Mouse (Mus musculus) lung, postnatal 25 days (tissue): ENCODE data around the gene Daam2.

ENCODE experiments used
- DNase-seq: peaks from one replicate; pipeline ENCODE4 v3.0.0; 2022; ENCODE audit warnings: low spot score

The Daam2 gene

DNA sequence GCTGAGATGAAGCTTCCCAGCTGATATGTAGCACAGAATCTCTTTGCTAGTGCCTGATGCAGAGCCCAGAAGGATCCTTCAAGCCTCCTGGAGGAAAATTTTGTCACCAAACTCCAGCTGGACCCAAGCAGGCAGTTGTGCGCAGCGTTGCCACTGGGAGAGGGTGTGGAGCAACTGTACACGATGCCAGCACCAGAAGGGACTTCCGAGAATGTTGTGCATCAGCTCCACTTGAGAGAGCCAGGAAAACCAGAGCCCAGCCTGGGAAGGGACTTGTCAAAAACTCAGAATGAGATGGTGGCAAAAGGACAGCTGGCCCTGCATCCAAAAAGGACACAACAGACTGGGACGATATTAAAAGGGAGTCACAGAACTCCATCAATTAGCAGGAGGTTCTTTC is 32.5 kb downstream of the Daam2 start:
- DNase-seq = no peak

DNA sequence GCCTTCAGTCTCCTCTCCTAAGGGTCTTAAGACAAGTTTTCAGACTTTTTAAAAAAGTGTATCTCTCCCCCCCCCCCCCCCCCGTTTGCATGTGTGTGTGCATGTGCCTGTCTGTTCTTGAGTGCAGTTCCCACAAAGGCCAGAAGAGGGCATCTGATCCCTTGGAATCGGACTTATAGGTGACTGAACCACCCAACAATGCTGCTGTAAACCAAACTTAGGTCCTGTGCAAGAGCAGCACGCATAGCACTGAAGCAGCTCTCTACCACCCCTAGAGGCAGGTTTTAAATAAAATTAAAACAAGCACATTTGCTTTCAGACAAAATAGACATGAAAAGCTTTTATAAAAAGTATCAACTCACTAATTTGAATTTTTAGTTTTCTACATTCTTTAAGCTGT is 33.9 kb downstream of the Daam2 start:
- DNase-seq = peak; percentile 37

DNA sequence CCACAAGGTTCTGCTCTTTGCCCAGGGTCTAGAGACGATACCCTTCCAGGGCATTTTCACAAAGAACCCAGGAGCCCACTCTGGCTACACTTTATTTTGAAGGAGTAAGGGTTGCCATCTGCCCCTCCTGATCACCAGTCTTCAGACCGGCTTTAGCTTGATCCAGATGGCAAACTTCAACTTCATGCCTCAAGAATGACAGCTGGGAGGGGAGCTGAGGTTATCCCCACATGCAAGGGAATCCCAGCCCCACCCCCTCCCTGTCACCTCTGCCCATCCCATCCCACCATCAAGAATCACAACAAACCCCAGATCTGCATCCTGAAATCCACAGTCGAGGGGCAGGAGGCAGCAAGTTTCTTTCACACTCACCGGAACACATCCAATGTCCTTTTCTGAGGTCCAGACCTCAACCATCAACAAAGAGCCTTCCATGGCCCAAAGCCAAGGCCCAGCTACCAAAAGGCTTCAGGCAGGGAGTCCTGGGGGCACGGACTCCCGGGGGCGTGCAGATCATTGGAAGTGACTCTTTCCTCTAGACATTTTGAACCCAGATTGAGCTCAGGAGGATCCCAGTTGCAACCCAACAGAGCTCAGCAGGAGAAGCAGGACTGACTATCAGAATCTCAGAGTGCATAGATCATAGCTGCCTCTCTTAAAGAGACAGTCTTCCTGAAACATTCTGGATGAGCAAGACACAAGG is 35.5 kb downstream of the Daam2 start:
- DNase-seq = peak; percentile 12

DNA sequence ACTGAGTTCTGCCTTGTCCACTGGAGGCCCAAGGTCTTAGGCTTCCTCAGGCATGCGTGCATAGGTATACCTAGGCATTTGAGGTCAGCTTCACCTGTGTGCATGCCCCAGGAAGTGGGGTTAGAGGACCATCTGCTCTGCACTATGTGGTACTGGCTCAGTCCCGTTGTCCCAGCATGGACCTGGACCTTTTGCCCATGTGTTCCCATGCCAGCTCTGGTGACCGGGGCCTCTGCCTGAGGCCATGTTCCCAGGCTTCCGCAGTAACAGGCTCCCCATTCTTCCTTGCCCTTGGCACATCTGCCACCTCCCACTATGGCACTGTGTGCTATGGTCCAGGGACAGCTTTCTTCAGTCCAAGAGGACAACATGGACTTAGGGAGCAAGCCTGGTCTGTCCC is 36.1 kb downstream of the Daam2 start:
- no peak for DNase-seq

DNA sequence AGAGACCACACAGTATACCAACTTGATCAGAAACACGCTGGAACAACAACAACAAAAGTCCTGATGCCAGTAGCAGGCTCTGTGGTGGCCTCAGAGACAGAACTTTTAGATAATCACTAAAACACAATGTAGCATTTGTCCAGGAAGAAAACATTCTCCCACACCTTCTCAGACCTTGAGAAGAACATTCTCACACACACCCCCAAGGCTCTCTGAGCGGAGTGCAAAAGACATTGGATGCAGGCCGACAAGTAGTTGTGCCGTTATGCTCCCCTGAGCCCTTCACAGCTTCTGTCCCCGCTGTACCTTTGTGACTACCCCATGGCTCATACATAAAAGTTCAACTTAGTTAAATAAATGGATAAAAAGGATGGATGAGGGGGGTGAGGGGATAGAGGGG is 37.6 kb downstream of the Daam2 start:
- DNase-seq = no peak

DNA sequence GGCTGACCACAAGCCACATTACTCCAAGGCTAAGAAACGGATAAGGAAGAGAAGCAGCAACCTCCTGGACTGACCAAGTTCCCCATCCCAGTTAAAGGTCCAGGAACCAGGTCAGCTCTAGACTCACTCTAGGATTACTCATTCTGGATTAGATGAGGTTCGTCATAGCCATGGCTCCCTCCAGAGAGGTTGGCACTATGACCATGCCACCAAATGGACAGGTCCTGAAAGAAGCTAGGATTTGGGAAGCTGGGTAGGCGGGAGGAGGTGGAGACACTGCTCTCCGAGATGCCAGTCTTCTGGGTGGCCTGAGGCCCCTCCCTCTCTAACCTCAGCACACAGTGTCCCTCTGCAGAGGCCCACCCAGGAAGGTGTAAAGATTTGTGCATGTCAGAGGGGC is 38.2 kb downstream of the Daam2 start:
- no peak for DNase-seq

DNA sequence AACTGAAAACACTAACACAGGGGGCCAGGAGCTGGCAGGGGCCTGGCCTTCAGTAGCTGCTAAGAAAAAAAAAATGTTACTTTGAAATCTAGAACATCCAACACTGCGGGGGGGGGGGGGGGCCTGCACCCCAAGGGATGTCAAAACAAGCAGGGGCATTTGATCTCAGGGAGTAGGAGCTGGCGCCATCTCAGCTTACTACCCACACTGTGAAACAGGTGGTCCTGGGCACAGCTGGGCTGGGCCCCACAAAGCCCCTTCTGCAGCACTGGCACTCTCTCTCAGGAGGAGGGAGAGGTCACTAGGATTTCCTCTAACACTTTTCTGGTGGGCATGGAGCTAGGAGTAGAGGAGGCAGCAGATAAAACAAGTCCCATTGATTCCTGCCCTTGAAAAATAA is 39.6 kb downstream of the Daam2 start:
- DNase-seq = no peak

DNA sequence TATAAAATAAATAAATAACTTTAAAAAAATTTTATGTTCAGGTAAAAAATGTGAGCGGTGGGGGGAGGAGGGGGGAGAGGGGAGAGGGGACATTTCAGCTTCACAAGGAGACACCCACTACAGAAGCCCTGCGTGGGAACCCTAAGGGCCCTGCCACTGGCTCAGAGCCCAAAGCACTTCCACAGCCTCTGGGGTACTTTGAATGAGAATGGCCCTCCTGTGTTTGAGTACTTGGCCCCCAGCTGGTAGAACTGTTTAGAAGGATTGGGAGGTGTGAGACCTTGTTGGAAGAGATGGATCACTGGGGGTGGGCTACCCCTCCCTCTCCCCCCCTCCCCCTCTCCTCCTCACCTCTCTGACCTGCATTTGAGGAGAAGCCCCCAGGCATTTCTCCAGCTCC is 41.7 kb downstream of the Daam2 start:
- no peak for DNase-seq

DNA sequence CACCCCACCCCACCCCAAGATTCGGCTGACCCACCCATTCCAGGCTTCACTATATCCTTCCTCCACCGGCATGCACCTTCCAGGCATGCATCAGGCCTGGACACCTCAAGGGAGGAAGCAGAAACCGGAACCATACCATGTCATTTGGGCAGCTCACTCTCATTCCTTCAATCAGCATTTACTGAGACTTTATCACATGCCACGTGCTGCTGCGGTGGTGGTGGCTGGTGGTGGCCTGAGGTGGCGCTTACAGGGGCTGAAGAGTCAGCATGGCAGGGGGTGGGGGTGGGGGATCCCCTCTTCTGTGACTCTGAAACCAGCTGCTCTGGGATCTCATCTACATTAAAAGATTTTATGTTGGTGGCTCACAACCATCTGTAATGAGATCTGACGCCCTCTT is 42.1 kb downstream of the Daam2 start:
- DNase-seq = no peak

DNA sequence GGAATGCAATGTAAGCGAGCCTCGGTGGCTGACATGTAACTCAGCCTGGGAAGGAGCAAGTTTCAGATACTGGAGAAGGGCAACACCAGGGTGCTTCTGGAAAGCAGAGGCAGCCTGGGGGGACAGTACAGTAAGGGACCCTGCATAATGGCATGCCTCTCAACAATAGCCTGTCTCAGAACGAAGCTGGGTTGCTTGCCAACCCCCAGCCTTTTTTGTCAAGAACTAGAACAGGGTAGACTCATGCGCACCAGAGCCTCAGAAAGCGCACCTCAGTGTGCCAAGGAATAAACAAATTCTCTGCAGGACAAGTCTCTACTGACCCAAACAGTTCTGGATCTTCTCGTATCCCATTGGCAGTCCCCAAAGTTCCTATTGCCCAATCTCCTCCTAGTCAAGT is 43.5 kb downstream of the Daam2 start:
- DNase-seq = no peak

DNA sequence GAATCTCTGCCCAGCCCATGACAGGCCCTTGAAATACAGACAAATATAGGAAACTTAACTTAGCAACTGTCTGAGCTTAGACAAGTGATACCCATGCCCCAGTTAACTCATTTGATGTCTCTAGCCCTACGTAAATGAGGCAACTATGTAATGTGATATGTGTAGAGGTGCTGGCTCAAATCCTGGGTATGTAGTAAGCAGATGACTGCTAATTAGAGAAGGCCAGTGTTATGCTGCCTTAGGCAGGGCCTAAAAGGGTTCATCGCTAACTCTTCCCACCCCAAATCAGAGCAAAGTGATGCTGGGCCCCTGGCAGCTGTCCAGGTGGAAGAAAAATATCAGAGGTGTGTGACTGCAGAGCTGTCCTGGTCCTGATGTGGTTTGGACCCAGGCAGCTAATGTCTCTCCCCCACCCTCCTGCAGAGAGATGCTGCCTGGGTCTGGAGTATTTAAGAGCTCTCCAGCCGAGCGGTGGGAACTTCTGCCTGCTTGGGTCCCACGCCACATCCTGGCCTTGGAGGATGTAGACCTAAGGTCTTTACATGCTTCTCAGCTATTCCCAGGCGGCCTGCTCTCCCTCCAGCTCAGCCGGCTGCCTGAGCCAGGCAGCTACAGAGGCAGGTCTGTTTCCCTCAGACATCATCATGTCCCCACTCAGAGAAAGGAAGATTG is 44.4 kb downstream of the Daam2 start:
- DNase-seq = no peak

DNA sequence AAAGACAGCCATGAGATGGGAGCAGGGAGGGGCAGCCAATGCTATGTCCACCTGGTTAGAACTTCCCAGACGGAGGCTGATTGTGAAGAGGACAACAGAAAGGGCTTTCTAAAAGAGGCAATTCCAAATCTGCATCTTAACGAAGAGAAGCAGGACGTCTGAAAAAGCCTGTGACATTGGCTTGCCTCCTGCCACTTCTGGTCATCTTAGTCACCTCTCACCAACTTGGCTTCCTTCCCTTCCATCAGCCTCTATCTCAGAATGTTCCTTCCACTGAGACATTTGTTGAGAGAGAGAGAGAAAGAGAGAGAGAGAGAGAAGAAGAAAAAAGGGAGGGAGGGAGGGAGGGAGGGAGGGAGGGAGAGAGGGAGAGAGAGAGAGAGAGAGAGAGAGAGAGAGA is 47.1 kb downstream of the Daam2 start:
- DNase-seq = no peak

DNA sequence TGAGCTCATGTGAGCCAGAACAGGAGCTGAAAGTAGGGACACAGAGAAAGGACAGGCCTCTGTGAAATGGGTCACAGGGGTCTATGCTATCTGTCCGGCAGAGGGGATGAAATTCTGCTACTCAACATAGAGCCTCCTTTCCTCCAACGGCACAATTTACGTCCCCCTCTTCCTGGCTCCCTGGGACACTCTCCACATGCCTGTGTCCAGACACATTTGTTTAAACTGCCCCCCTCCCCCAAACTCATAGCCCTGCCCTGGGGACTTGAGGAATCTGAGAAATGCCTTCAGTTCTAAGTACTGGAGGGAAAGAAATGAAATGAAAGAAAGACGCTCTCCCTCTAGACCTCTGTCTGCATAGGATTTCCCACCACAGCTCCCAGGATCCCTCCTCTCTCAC is 48.5 kb downstream of the Daam2 start:
- DNase-seq = no peak

DNA sequence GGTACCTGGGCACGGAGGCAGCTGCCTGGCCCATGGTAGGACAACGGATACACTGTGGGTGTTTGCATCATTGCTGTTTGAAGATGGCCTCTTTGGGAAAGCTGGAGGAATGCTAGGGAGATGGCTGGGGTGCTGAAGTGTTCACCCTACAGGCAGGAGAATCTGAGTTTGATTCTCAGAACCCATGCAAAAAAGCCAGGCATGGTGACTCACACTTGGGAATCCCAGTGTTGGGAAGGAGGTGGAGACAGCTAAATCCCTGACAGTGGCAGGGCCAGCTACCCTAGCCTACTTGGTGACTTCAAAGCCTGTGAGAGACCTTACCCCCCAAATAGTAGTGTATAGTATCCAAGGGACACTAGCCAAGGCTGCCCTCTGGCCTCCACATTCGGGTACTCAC is 49.0 kb downstream of the Daam2 start:
- no peak for DNase-seq

DNA sequence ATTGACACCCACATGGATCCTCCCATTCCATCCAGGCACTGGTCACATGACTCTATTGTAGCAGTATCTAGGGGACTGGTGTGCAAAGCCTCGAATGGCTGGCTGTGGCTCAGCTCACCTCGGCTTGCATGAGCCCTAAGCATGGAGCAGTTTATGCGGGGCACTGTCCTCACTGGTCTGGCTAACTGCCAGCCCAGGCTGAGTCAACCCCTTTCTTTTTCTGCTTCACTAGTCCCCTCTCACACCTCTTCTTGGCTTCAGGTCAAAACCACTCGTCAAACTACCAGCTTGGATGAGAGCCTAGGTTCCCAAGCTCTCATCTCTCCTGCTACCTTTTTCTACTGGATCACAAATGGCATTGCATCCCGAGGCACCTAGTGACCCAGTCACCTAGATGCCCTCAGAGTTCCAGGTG is 51.5 kb downstream of the Daam2 start:
- DNase-seq = peak; percentile 8

DNA sequence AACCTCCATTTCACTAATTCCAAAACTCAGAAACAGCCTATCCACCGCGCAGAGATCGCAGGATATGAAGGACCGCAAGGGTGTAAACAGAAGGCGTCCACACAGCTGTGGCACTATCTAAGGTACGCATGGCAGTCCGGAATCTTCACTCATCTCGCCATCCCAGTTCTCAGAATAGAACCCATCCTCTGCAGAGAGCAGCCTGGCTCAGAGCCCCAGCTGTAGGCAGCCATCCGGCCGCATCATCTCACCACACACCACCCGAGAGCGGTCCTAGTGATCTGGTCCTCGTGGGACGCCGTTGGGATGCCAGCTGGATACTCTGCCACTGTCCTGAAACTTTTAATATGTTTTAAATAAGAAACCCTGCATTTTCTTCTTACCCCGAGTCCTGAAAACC is 54.7 kb downstream of the Daam2 start:
- no peak for DNase-seq

DNA sequence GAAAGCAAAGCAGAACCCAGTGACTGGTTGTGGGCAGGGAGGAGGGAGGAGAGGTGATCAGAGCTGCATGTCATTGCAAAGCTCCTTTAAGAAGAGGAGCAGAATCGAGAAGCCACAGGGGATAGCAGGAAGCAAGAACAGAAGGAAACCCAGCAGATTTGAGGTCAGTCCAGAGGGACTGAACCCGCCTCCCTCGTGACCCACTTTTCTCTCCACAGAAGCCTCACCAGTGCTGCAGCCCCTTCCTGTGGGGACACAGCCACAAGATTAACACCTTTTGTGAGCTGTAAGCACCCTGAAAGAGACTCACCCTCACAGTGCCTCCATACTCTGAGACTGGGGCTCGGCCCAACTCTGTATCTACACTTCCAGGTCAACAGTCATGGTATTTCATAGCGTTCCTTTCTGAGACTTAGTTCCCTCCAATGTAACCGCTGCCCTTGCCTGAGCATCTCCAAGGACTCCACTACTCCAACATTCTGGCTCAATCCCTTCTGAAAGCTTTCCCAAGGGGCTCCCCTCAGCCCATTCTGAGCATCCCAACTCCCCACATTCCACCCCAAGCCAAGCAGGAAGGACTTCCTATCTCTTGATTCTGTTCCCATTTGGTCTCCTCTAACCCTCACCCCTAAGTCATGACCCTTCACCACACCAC is 60.8 kb downstream of the Daam2 start:
- DNase-seq = no peak

DNA sequence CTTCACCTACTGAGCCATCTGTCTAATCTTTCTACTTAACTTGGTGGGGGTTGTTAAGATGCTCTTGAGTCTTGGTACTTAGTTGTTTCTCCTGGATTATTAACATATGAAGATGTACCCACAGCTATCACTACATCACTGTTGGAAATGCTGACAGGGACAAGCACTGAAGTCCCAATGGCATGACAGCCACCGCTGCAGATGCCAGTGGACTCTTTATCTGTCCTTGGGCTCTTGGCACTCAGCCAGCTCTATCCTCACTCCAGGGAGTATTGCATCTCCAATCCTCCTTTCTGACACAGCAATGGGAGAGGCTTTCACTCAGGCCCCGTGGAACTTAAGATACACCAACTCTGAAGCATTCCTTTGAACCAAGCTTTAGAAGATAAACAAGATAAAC is 63.9 kb downstream of the Daam2 start:
- DNase-seq = no peak

DNA sequence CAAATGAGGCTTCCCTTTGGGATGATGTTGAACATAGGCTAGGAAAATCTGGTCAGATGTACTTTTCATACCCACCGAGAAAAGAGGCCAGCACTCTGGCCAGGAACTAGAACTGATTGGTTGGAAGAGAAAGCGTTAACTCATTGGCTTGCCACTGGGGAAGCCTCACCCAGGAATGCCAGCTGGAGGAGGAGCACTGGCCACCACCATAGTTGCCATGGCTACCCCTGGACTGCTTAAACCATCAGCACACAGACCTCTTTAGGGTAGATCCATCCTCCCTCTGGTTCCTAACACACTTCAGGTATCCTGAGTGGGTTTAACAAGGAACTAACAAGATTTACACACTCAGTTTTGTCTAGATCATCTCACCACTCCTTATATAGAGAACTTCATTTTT is 64.5 kb downstream of the Daam2 start:
- no peak for DNase-seq

DNA sequence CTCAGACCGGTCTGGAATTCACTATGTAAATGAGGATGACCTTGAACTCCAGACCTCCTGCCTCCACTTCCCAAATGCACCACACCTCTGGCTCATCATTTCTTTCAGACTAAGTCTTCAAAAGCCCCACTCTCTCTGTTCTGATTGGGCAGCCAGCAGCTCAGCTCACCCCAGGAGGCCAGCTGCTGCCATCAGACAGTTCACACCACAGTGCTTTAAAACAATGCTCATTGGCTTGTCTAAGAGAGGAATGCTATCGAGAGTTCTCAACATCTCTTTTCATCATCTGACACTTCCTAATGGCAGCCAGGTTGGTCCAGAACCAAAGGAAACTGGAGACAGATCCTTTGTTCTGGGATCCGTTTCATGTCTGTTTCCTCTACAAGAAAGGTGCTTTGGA is 66.0 kb downstream of the Daam2 start:
- no peak for DNase-seq

DNA sequence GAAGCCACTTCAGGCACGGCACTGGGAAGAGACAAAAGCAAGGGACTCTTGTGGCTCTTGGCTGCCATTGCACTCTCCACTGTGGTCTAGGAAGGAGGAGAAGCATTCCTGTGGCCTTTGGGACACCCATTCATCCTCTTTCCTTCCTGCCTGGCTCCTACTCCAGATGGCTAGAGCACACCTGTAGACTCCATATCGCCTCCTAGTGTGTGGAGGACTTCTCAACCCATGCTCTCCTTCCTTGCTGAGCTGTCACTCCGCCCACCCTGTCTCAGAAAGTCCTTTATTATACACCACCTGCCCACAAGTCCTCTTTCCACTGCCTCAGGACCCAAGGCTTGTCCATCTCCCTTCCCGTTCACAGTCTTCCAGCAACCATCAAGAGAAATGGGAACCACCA is 70.9 kb downstream of the Daam2 start:
- no peak for DNase-seq

DNA sequence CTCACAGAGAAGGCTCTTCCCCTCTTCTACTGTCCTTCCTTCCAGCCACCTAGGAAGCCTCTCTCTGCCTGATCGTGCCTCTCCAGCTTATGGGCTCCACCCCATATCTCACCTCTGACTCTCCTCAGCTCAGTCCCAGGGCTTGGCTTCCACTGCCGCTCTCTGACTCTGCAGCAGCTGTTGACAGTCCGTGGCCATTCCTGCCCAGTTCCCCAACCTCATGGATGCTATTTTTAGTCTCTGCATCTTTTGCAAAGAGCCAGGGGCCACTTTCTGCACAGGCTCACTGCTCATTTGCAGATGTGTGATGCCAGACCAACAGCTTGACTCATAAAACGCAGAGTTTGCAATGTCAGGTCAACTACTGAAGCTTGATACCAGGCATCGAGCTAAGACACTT is 75.0 kb downstream of the Daam2 start:
- DNase-seq = no peak

DNA sequence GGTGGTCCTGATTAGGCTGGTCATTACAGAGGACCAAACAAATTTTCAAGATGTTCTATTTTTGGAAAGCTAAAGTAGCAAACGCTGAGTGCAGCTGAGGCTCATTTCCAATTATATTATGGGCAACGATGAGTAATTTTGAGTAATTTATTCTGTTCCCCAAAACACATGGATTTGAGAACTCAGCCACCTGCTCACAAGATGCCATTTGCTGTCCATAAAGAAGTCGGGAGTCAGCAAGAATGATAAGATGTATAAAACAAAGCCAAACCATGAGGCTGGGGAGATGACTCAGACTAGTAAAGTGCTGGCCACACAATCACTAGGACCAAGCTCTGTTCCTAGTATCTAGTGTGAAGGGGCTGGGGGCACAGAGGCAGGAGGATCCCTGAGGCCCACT is 79.7 kb downstream of the Daam2 start:
- no peak for DNase-seq

DNA sequence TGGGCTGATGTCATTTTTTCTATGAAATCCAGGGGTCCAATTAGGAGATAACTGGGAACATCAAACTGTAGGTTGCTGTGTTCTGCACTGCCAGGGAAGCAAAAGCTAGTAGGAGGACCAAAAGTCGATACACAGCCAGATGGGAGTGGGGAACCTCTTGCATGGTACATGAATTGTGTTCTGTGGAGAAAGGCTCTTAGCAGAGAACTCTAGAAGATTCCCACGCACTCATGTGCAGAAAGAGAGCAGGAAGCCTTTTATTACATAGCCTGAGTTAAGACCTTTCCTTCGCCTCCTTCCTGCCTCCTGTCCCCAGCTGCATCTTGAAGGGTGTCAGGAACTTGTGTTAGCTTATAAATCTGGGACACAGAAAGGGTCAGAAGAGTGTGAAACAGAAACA is 82.3 kb downstream of the Daam2 start:
- no peak for DNase-seq
